Mouse (Mus musculus): ENCODE results near the gene Snorc. TPM values are rescaled to one million over a fixed set of nuclear protein-coding genes. Genes with fewer than 3 reads are reported as not detected.

The Snorc gene
- not detected for total RNA-seq (2023)

DNA sequence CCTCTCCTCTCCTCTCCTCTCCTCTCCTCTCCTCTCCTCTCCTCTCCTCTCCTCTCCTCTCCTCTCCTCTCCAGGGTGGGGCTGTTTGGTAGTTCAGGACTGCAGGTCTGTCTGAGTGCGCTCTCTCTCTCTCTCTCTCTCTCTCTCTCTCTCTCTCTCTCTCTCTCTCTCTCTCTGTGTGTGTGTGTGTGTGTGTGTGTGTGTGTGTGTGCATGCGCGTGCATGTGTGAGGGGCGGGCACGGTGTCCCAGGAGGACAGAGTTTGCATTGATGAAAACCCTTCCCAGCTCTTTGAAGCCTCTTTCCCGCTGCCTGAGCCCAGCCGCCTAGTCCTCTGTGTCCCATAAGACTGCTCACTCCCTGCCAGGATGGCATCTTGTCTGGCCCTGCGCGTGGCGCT, at the start of gene Snorc:
Gene Snorc, plus strand, starts transcription at position 301 of the 400 bp plus-strand sequence.

DNA sequence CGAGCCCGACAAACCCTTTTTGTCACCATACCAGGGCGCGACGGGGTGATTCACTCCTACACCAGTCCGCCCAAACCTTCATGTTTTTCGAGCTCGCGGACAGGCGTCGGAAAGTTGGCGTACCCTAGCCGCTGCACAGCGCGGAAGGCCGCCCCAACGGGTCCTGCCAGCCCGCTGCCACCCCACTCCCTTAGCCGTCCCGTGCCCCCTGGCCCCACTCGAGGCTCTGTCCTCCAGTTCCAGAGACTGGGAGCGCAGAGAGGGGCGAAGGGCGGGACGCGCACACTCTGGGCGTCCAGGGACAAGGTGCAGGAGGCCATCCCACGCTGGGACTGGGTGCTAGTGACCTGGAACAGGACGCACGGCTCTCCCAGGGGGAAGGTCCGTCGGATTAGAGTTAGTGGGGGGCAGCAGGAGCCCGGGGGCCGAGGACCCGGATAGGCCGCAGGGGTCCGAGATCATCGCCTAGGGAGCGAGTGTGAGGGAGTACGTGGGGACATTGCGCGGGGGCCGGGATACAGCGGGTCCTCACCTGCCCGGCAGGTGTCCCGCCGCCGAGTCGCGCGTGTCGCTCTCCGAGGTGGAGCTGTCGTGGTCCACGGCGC, 39.6 kb downstream of the Snorc start, which contains the start of gene Neu2:
Gene Neu2, plus strand, starts transcription at position 329 of the 605 bp plus-strand sequence.

Other genes with a start within 250 kb of the Snorc start
- not detected for gene Efhd1, start 205.9 kb upstream of the Snorc start, total RNA-seq (2023)
- gene Gigyf2, start 143.3 kb upstream of the Snorc start, total RNA-seq (2023), result 10 to 100 TPM; 73.9 to 97.9 TPM
- not detected for gene Kcnj13, start 75.5 kb upstream of the Snorc start, total RNA-seq (2023)
- gene Neu2, start 39.6 kb downstream of the Snorc start, total RNA-seq (2023), result not detected
- not detected for gene Ngef, start 103.6 kb downstream of the Snorc start, total RNA-seq (2023)
- gene Inpp5d, start 150.0 kb downstream of the Snorc start, total RNA-seq (2023), result 100 to 1,000 TPM; 563 to 576 TPM

Measured in monocyte, adult 59 days (primary cell).